Mouse (Mus musculus): ENCODE measurements around the gene Zcchc3. TPM values are rescaled to one million over a fixed set of nuclear protein-coding genes. Genes with fewer than 3 reads are reported as not detected.
A peak's percentile ranks its signal among the peaks of the same experiment; 100 is the strongest.

The Zcchc3 gene
- total RNA-seq, 1 experiment from 2014 or later = 8.3 TPM

GRCm38 (mm10) chr2:152409781-152410180, 5.0 kb downstream of the Zcchc3 start:
- no peak for DNase-seq

GRCm38 (mm10) chr2:152406126-152406525, 8.7 kb downstream of the Zcchc3 start:
- peak; percentile 96 for DNase-seq

GRCm38 (mm10) chr2:152399122-152399542, 15.7 kb downstream of the Zcchc3 start:
- no peak for DNase-seq

- DNase-seq = peak; percentile 95
These were observed 16.1 kb downstream of the Zcchc3 start for GRCm38 (mm10) chr2:152398691-152399090.

- DNase-seq = peak; percentile 99
These were observed 17.0 kb downstream of the Zcchc3 start, which contains the start of gene Sox12 for GRCm38 (mm10) chr2:152397680-152398435. Sox12 (minus strand) TSS chr2:152398063.

GRCm38 (mm10) chr2:152397004-152397589, 17.7 kb downstream of the Zcchc3 start:
- DNase-seq = peak; percentile 79

GRCm38 (mm10) chr2:152396110-152397003, 18.5 kb downstream of the Zcchc3 start:
- peak; percentile 81 for DNase-seq

- DNase-seq = no peak
These were observed 19.4 kb downstream of the Zcchc3 start for GRCm38 (mm10) chr2:152395271-152395920.

GRCm38 (mm10) chr2:152393225-152394017, 21.4 kb downstream of the Zcchc3 start:
- DNase-seq = no peak

GRCm38 (mm10) chr2:152392786-152393185, 22.0 kb downstream of the Zcchc3 start:
- DNase-seq = no peak

- no peak for DNase-seq
These were observed 30.6 kb downstream of the Zcchc3 start for GRCm38 (mm10) chr2:152384191-152384590.

- no peak for DNase-seq
These were observed 38.5 kb downstream of the Zcchc3 start, which contains the start of gene Nrsn2 for GRCm38 (mm10) chr2:152376345-152376741. Nrsn2 (minus strand) TSS chr2:152376638.

GRCm38 (mm10) chr2:152375652-152376344, 39.0 kb downstream of the Zcchc3 start:
- DNase-seq = no peak

GRCm38 (mm10) chr2:152373547-152373946, 41.3 kb downstream of the Zcchc3 start:
- no peak for DNase-seq

GRCm38 (mm10) chr2:152372661-152373060, 42.2 kb downstream of the Zcchc3 start:
- DNase-seq = no peak

- no peak for DNase-seq
These were observed 42.7 kb downstream of the Zcchc3 start for GRCm38 (mm10) chr2:152372104-152372503.

GRCm38 (mm10) chr2:152368532-152369140, 46.2 kb downstream of the Zcchc3 start:
- peak; percentile 55 for DNase-seq

GRCm38 (mm10) chr2:152367917-152368316, 46.9 kb downstream of the Zcchc3 start:
- DNase-seq = no peak

GRCm38 (mm10) chr2:152363245-152364147, 51.3 kb downstream of the Zcchc3 start:
- DNase-seq = peak; percentile 79
